Mouse (Mus musculus) B cell, adult (primary cell): ENCODE results near the gene 1700001F09Rik. TPM values are rescaled to one million over a fixed set of nuclear protein-coding genes. Genes with fewer than 3 reads are reported as not detected.

ENCODE experiments used
- total RNA-seq: library from RNA; stranded (reverse); gene quantifications from 4 replicates; pipeline ENCODE4 v1.2.4, GENCODE M21; 2023; ENCODE audit not compliant: inconsistent age

1700001F09Rik gene
- total RNA-seq, result not detected in 4 replicates

DNA sequence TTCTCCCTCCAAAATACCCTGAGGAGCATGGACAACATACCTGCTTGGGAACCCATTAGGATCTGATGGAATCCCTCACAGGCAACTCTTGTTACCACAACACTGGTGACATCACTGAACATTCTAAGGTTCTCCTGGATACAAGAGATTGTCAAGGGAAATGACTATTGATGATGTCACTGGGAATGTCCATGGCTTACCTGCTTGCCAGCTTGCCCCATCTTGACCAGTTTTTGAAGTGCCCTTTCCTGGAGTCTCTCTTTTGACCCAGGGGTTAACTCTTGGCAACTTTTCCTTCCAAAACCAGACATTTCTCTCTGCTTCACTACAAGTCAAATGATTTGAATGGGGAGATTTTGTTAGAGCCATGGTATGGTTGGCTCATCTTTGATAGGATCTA is at the start of gene 1700001F09Rik:
Gene 1700001F09Rik (minus strand): TSS at position 101 of the 400 bp plus-strand sequence.

GRCm38 (mm10) chr14:43293503-43293902 is 54.1 kb downstream of the 1700001F09Rik start, which contains the start of gene Gm8127:
TSS of gene Gm8127 (minus strand) at chr14:43293832.

Other genes with a start within 250 kb of the 1700001F09Rik start
- not detected in 4 replicates for gene Gm8104, start 247.2 kb downstream of the 1700001F09Rik start, total RNA-seq
- gene Gm7233, start 167.9 kb downstream of the 1700001F09Rik start, total RNA-seq, result not detected in 4 replicates
- not detected in 4 replicates for gene Gm8122, start 112.5 kb downstream of the 1700001F09Rik start, total RNA-seq
- gene Gm8126, start 89.2 kb downstream of the 1700001F09Rik start, total RNA-seq, result not detected in 4 replicates
- gene Gm9732, start 72.8 kb downstream of the 1700001F09Rik start, total RNA-seq, result not detected in 4 replicates
- not detected in 4 replicates for gene Gm8127, start 54.0 kb downstream of the 1700001F09Rik start, total RNA-seq
- not detected in 4 replicates for gene Gm8138, start 68.5 kb upstream of the 1700001F09Rik start, total RNA-seq
- gene Gm5799, start 195.8 kb upstream of the 1700001F09Rik start, total RNA-seq, result not detected in 4 replicates
- not detected in 4 replicates for gene Gm17654, start 231.3 kb upstream of the 1700001F09Rik start, total RNA-seq